ENCODE assay signal across 13 mouse cellular contexts in the genomic region with DNA sequence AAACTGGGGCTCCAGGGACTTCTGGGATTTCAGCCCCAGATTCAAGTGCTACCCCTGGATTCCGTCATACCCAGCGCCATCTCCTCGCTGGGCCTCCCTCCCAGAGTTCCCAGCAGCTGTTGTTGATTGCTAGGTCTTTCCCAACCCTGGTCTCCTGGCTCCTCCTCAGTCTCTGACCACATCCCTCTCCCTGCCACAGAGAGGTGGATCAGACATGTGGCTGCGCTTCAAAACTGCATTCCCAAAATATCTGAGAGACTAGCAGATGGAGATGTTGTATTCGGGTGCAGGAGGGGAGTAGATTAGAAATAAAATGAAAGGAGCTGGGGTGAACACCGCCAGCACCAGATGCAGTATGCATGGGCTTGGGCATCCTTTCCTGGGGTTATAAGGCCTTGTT. TPM values are rescaled to one million over a fixed set of nuclear protein-coding genes. Genes with fewer than 3 reads are reported as not detected.
DNase-seq lines count a peak whose midpoint lies in the region; ATAC-seq and TF ChIP-seq lines count a peak whose summit lies in the region.
"Had no signal": no experiment of that assay in that cellular context is flagged by ENCODE, and none has a peak within 500 bp of the region (broad histone marks: within the 10 kb centered on the region; RNA-seq: fewer than 3 reads in every experiment).

No protein-coding gene starts in this region.

- DNase-seq in frontal cortex, postnatal 10 days (ENCODE audit: low spot score in 2 of 2): no peak
- no peak for DNase-seq in limb, embryonic 10.5 days (ENCODE audit: low spot score)
- DNase-seq in gastrocnemius, postnatal 25 days: peak; percentile 62
- DNase-seq in lung, postnatal 25 days (ENCODE audit: low spot score): peak; percentile 43
- DNase-seq in cerebellum, adult 2 months: no peak
- no peak for DNase-seq in kidney, adult 8-10 months
- DNase-seq: kidney, adult 9 months had no signal

- peaks cover 9% of the 10 kb centered on the region; the same call in 1 of the 2 replicates for H3K4me1 ChIP-seq in limb, embryonic 15.5 days
- H3K4me1 ChIP-seq in limb, embryonic 10.5 days: peaks cover 15% of the 10 kb centered on the region
- H3K4me1 ChIP-seq in cerebellum, adult 2 months (ENCODE audit: control insufficient read depth, insufficient read depth, low read length): no peaks in the 10 kb centered on the region

- 64% methylated on average over 6 of the region's 6 CpGs for WGBS in limb, embryonic 15.5 days
- WGBS in limb, embryonic 10.5 days: 84% methylated on average over 6 of the region's 6 CpGs
- 73% methylated on average over 6 of the region's 6 CpGs for WGBS in cerebellum, adult 2 months

- H3K9me3 ChIP-seq in limb, embryonic 15.5 days: no peaks in the 10 kb centered on the region
- no peaks in the 10 kb centered on the region for H3K9me3 ChIP-seq in limb, embryonic 10.5 days (replicated peaks)
- H3K9me3 ChIP-seq: hindbrain, embryonic 12.5 days; midbrain, embryonic 10.5 days had no signal

- no peak overlapping the region for H3K4me3 ChIP-seq in limb, embryonic 15.5 days
- no peak overlapping the region for H3K4me3 ChIP-seq in limb, embryonic 10.5 days
- no peak overlapping the region for H3K4me3 ChIP-seq in cerebellum, adult 2 months (replicated peaks; ENCODE audit: insufficient read depth, low read depth, low read length)
- H3K4me3 ChIP-seq: hindbrain, embryonic 12.5 days; midbrain, embryonic 10.5 days had no signal

- no peak overlapping the region for H3K9ac ChIP-seq in limb, embryonic 15.5 days
- H3K9ac ChIP-seq: hindbrain, embryonic 12.5 days had no signal

- no peak for TF ChIP-seq POLR2A in cerebellum, adult 2 months (IDR thresholded peaks at IDR 0.05; ENCODE audit: borderline replicate concordance, insufficient read depth, low read length)

- peak; percentile 62 for ATAC-seq in frontal cortex, adult (ENCODE audit: low TSS enrichment)
- ATAC-seq in limb, embryonic 15.5 days (ENCODE audit: insufficient number of reproducible peaks, low FRiP score, low TSS enrichment, low read depth): no peak

- no peak overlapping the region for H3K4me2 ChIP-seq in limb, embryonic 15.5 days
- H3K4me2 ChIP-seq: hindbrain, embryonic 12.5 days had no signal

- H3K27me3 ChIP-seq in limb, embryonic 15.5 days: peaks cover 14% of the 10 kb centered on the region; the same call in 1 of the 2 replicates
- H3K27me3 ChIP-seq in limb, embryonic 10.5 days (ENCODE audit: low read depth, poor library complexity, severe bottlenecking): peaks cover 47% of the 10 kb centered on the region
- no peaks in the 10 kb centered on the region for H3K27me3 ChIP-seq in cerebellum, adult 2 months (ENCODE audit: control insufficient read depth, insufficient read depth, low read length)

- no peaks in the 10 kb centered on the region for H3K36me3 ChIP-seq in limb, embryonic 15.5 days
- H3K36me3 ChIP-seq in limb, embryonic 10.5 days: no peaks in the 10 kb centered on the region
- H3K36me3 ChIP-seq: hindbrain, embryonic 12.5 days; midbrain, embryonic 10.5 days had no signal

- TF ChIP-seq CTCF in cerebellum, adult 2 months (IDR thresholded peaks at IDR 0.05; ENCODE audit: borderline replicate concordance, insufficient read depth, low read depth, low read length): no peak

- H3K27ac ChIP-seq in limb, embryonic 15.5 days: 0 out of 2 replicates have a peak overlapping the region, but pooled peaks have one; percentile 38
- H3K27ac ChIP-seq in limb, embryonic 10.5 days: no peak overlapping the region
- no peak overlapping the region for H3K27ac ChIP-seq in cerebellum, adult 2 months (ENCODE audit: insufficient read depth, low read length)
- H3K27ac ChIP-seq: hindbrain, embryonic 12.5 days; midbrain, embryonic 10.5 days had no signal

RNA-seq across cellular contexts. Expression of gene Syt17, which starts 6.5 kb away (rescaled TPM):
- 1.2 and 1.6 TPM in 2 replicates for polyA plus RNA-seq in limb, embryonic 15.5 days (2015; fragmentation: Nextera tagmentation; extraction: Ambion mirVana)
- polyA plus RNA-seq in limb, embryonic 10.5 days (2016; fragmentation: Nextera tagmentation; extraction: Ambion mirVana): 1.2 and 1.3 TPM in 2 replicates
- total RNA-seq in gastrocnemius, postnatal 25 days (2021): under 1 TPM; 0.64 to 0.74 TPM
- 9.7 and 10.3 TPM in 2 replicates for polyA plus RNA-seq in cerebellum, adult 2 months (2012; rRNA removed)
- total RNA-seq: common myeloid progenitor, adult 5-6 weeks; MEL had no signal

RNA-seq across cellular contexts. Expression of gene Itpripl2, which starts 50.2 kb away (rescaled TPM):
- 7.7 and 9.8 TPM in 2 replicates for polyA plus RNA-seq in limb, embryonic 15.5 days (2015; fragmentation: Nextera tagmentation; extraction: Ambion mirVana)
- polyA plus RNA-seq in limb, embryonic 10.5 days (2016; fragmentation: Nextera tagmentation; extraction: Ambion mirVana): 1.4 and 1.8 TPM in 2 replicates
- 10 to 100 TPM; 10.4 to 11.4 TPM for total RNA-seq in gastrocnemius, postnatal 25 days (2021)
- polyA plus RNA-seq in cerebellum, adult 2 months (2012; rRNA removed): 1.9 TPM in 2 replicates

Comparison
In these comparisons a context has a peak if more than half of its experiments do, and no peak if none do; other contexts are left out.
1. DNase-seq: peak in gastrocnemius, postnatal 25 days (single experiment) and lung, postnatal 25 days (single experiment); none in frontal cortex, postnatal 10 days (0 of 2), limb, embryonic 10.5 days (single experiment), cerebellum, adult 2 months (0 of 2) and kidney, adult 8-10 months (0 of 2).